Mouse (Mus musculus): ENCODE results near the gene Npepps. TPM values are rescaled to one million over a fixed set of nuclear protein-coding genes. Genes with fewer than 3 reads are reported as not detected.
A peak's percentile ranks its signal among the peaks of the same experiment; 100 is the strongest.
"Not testable (repeated sequence)": the region's sequence is repeated elsewhere in the genome, so short reads cannot be mapped to it uniquely, and the experiment has no call there.

The Npepps gene
- total and polyA plus RNA-seq, 3 experiments: 20.5 to 41.6 TPM; not detected in 1

- not testable (repeated sequence) for H3K27ac ChIP-seq (ENCODE audit: control insufficient read depth, low read depth, low read length); H3K4me3 ChIP-seq (ENCODE audit: control insufficient read depth in 1 of 2, insufficient read depth in 1 of 2, low read depth in 2 of 2, low read length in 2 of 2); H3K79me2 ChIP-seq (ENCODE audit: control insufficient read depth, insufficient read depth, low read length, poor library complexity); H3K9me3 ChIP-seq (replicated peaks; ENCODE audit: insufficient read depth, low read length); H3K27me3 ChIP-seq (ENCODE audit: control insufficient read depth in 1 of 2, insufficient read depth in 2 of 2, low read length in 2 of 2); DNase-seq (ENCODE audit: low read depth, low spot score); H3K9ac ChIP-seq (ENCODE audit: control insufficient read depth, low read depth, low read length, poor library complexity, severe bottlenecking)
- H3K36me3 ChIP-seq (ENCODE audit: control insufficient read depth in 1 of 2, insufficient read depth in 2 of 2, low read length in 2 of 2): peaks cover 23 to 30% of the 10 kb centered on the region in 2 experiments
- TF ChIP-seq MAFK (IDR thresholded peaks at IDR 0.05; ENCODE audit: borderline replicate concordance, low read depth, low read length): 0 out of 2 replicates have a peak, but pooled peaks have one; percentile 25
- H3K4me1 ChIP-seq (ENCODE audit: control insufficient read depth in 1 of 2, insufficient read depth in 2 of 2, low read length in 2 of 2): peaks cover 12 to 21% of the 10 kb centered on the region in 2 experiments
Measured at GRCm38 (mm10) chr11:97249649-97250048, 30.8 kb downstream of the Npepps start.

DNA sequence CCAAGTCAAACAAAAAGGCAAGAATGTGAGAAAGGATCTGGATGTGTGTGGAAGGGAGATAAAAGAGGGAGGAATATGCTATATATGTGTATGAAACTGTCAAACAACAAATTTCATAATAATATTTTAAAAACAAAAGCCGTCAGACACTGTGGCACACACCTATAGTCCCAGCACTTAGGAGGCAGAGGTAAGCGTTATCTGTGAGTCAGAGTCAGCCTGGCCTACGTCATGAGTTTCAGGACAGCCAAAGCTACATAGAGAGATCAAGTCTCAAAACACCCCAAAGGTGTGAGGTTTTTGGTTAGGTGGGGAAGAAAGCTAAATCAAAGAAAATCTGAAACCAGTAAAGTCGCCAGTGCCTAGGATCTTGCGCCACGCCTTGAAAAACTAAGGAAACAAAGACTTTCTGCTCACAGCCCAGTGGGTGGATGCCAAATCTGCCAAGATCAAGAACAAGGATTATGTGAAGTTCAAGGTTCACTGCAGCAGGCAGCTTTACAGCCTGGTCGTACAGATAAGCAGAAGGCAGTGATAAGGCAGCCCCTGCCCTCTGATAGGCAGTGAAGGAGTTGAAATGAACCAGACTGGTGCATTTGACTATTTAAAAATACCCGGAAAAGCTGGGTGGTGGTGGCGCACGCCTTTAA, 33.8 kb downstream of the Npepps start:
- Histone ChIP-seq H3K36me3 (ENCODE audit: control insufficient read depth in 1 of 2, insufficient read depth in 2 of 2, low read length in 2 of 2) (peaks cover 23 to 32% of the 10 kb centered on the region in 2 experiments), H3K9ac (ENCODE audit: control insufficient read depth, low read depth, low read length, poor library complexity, severe bottlenecking) (no peak overlapping the region), H3K27ac (ENCODE audit: control insufficient read depth, low read depth, low read length) (peak overlapping the region; percentile 25), H3K4me1 (ENCODE audit: control insufficient read depth in 1 of 2, insufficient read depth in 2 of 2, low read length in 2 of 2) (peaks cover 12 to 21% of the 10 kb centered on the region in 2 experiments), H3K4me3 (ENCODE audit: control insufficient read depth in 1 of 2, insufficient read depth in 1 of 2, low read depth in 2 of 2, low read length in 2 of 2) (no peak overlapping the region), H3K9me3 (replicated peaks; ENCODE audit: insufficient read depth, low read length) (no peaks in the 10 kb centered on the region), H3K79me2 (ENCODE audit: control insufficient read depth, insufficient read depth, low read length, poor library complexity) (no peaks in the 10 kb centered on the region), H3K27me3 (ENCODE audit: control insufficient read depth in 1 of 2, insufficient read depth in 2 of 2, low read length in 2 of 2) (no peaks in the 10 kb centered on the region)
- DNase-seq (ENCODE audit: low read depth, low spot score): peak; percentile 80
- TF ChIP-seq ZNF384 (IDR thresholded peaks at IDR 0.05; ENCODE audit: low read depth, low read length) (peak; percentile 17; the same call in 1 of the 2 replicates), POLR2AphosphoS2 (IDR thresholded peaks at IDR 0.05; ENCODE audit: low read length) (no peak), ZMIZ1 (IDR thresholded peaks at IDR 0.05; ENCODE audit: low read depth, low read length) (no peak), MAFK (IDR thresholded peaks at IDR 0.05; ENCODE audit: borderline replicate concordance, low read depth, low read length) (peak; percentile 63), ZC3H11A (IDR thresholded peaks at IDR 0.05; ENCODE audit: low read depth, low read length) (no peak), TCF12 (IDR thresholded peaks at IDR 0.05; ENCODE audit: low read depth, low read length) (peak; percentile 97), UBTF (IDR thresholded peaks at IDR 0.05; ENCODE audit: borderline replicate concordance, insufficient read depth, low read depth, low read length) (no peak), SMC3 (IDR thresholded peaks at IDR 0.05; ENCODE audit: low read depth, low read length) (no peak), CHD2 (IDR thresholded peaks at IDR 0.05; ENCODE audit: low read length) (no peak), MAZ (IDR thresholded peaks at IDR 0.05; ENCODE audit: low read depth, low read length) (peak; percentile 73), POLR2AphosphoS5 (IDR thresholded peaks at IDR 0.05; ENCODE audit: borderline replicate concordance, low read depth, low read length) (no peak), MAX (IDR thresholded peaks at IDR 0.05; ENCODE audit: low read length) (no peak), CTCF (IDR thresholded peaks at IDR 0.05 in 2 of 3, conservative IDR thresholded peaks at IDR 0.05 in 1 of 3; ENCODE audit: control insufficient read depth in 1 of 3, insufficient read depth in 1 of 3, low read depth in 2 of 3, low read length in 3 of 3, poor library complexity in 1 of 3, severe bottlenecking in 1 of 3) (no peak), POLR2A (IDR thresholded peaks at IDR 0.05; ENCODE audit: control insufficient read depth in 1 of 2, insufficient read depth in 1 of 2, low read depth in 1 of 2, low read length in 2 of 2, poor library complexity in 1 of 2) (no peak; a peak in 1 of 4 replicates), SIN3A (IDR thresholded peaks at IDR 0.05; ENCODE audit: low read length) (peak; percentile 87), BHLHE40 (IDR thresholded peaks at IDR 0.05; ENCODE audit: borderline replicate concordance, low read depth, low read length) (peak; percentile 50; the same call in 1 of the 2 replicates), GATA1 (IDR thresholded peaks at IDR 0.05; ENCODE audit: low read depth, low read length) (peak; percentile 97), USF2 (IDR thresholded peaks at IDR 0.05; ENCODE audit: borderline replicate concordance in 1 of 2, insufficient read depth in 1 of 2, low read depth in 1 of 2, low read length in 2 of 2) (no peak), MEF2A (IDR thresholded peaks at IDR 0.05; ENCODE audit: extremely low read depth, insufficient replicate concordance, low read depth, low read length, poor library complexity, severe bottlenecking) (peak; percentile 42; the same call in 1 of the 2 replicates), NELFE (IDR thresholded peaks at IDR 0.05; ENCODE audit: low read depth, low read length) (no peak), TAL1 (IDR thresholded peaks at IDR 0.05; ENCODE audit: low read length) (peak; percentile 80), MXI1 (IDR thresholded peaks at IDR 0.05; ENCODE audit: low read depth, low read length) (peak; percentile 45; the same call in 1 of the 2 replicates), NRF1 (IDR thresholded peaks at IDR 0.05; ENCODE audit: insufficient read depth, low read depth, low read length, poor library complexity, severe bottlenecking) (no peak), HCFC1 (IDR thresholded peaks at IDR 0.05; ENCODE audit: low read depth, low read length) (0 out of 2 replicates have a peak, but pooled peaks have one; percentile 44), TBP (IDR thresholded peaks at IDR 0.05; ENCODE audit: low read depth, low read length) (no peak), JUND (IDR thresholded peaks at IDR 0.05; ENCODE audit: low read depth, low read length) (no peak), ZKSCAN1 (IDR thresholded peaks at IDR 0.05; ENCODE audit: low read depth, low read length) (no peak), CHD1 (IDR thresholded peaks at IDR 0.05; ENCODE audit: low read depth, low read length) (no peak), RCOR1 (IDR thresholded peaks at IDR 0.05; ENCODE audit: low read depth, low read length) (peak; percentile 96), EP300 (IDR thresholded peaks at IDR 0.05; ENCODE audit: low read depth in 1 of 2, low read length in 2 of 2) (peak; percentile 92 to 93)

All from MEL (cell line).